Mouse (Mus musculus) left cerebral cortex, postnatal 10 days (tissue): ENCODE measurements at regions not wholly inside any gene's neighbourhood (a gene's known extent, or its start where the extent isn't known, plus 50 kb on each side); places are given as distances from the start of the nearest gene placed in this dataset.
"Not testable (repeated sequence)": the region's sequence is repeated elsewhere in the genome, so short reads cannot be mapped to it uniquely, and the experiment has no call there.

Source experiments
- DNase-seq, 2 experiments: peaks; one replicate each; pipeline ENCODE4 v3.0.0; 2021 to 2022; ENCODE audit warnings: low spot score in 2 of 2, mixed read lengths in 1 of 2; ENCODE audit errors: extremely low spot score in 1 of 2
- intact Hi-C: fragments of 180-260 bp; cut with DNase I; formaldehyde crosslinking; loops from one replicate; pipeline ENCODE4 v1.15.1; 2025

DNA sequence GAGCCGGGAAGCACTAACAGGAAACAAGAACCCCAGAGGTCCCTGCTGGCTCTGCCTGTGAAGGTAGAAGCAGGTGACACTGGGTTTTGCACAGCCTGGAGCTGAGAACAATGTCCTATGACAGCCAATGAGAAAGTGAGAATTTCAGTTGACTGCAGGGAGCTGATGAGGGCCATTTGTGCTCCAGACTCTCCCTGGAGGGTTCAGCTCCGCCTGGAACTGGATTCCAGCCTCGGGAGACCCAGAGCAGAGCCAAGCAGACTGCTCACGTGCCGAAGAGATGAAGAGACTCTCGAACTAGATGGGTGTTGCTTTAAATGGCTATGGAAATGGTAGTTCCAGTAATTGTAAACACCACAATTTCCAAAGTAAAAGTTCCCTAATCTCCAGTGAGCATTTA, 93.5 kb downstream of the Cand1 start:
- no peak for DNase-seq
- intact Hi-C loops, result no loop called here

GRCm38 (mm10) chr10:119142866-119143265, 97.0 kb downstream of the Cand1 start:
- DNase-seq, result no peak
- intact Hi-C loops, result no loop called here

GRCm38 (mm10) chr10:119142307-119142706, 97.5 kb downstream of the Cand1 start:
- intact Hi-C loops, result no loop called here
- DNase-seq, result no peak

DNA sequence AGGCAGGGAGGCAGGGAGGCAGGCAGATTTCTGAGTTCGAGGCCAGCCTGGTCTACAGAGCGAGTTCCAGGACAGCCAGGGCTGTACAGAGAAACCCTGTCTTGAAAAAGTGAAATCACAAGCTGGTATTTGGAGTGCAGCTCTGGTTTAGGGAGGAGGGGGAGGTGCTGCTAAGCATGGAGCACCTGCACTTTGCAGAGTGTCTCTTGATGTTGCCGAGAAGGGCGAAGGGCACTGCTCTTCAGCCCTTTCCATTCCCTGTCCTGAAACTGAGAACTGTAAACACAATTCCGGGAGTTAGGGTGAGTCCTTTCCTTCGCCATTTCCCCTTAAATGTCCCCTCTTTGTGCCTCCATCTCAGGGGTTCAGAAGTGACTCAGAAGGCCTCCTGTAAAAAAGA, 101.6 kb downstream of the Cand1 start:
- DNase-seq, result no peak
- intact Hi-C loops, result no loop called here

GRCm38 (mm10) chr10:119135489-119135924, 104.3 kb downstream of the Cand1 start:
- no peak for DNase-seq
- intact Hi-C loops, result no loop called here

GRCm38 (mm10) chr10:119134797-119135488, 104.9 kb downstream of the Cand1 start:
- intact Hi-C loops, result no loop called here
- DNase-seq, result no peak

DNA sequence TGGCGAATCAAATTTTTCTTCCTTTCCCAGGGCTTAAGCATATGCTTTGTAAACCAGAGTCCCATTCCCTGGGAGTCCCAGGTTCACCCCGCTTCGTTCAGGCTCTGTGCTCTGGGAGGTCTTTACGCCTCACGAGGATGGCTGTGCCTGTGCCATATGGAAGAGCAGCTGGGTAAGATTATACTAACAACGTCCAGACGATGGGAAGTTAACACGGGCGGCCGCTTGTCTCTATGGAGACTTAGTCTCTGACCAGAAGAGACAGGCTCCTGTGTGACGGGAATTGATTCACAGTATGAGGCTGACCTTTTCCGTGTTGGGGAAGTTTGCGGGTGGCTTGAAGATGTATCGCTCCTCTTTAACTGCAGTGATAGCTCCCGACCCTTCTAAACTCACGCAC, 107.9 kb downstream of the Cand1 start:
- intact Hi-C loops, result no loop called here
- DNase-seq, result peak; percentile 26 to 43

DNA sequence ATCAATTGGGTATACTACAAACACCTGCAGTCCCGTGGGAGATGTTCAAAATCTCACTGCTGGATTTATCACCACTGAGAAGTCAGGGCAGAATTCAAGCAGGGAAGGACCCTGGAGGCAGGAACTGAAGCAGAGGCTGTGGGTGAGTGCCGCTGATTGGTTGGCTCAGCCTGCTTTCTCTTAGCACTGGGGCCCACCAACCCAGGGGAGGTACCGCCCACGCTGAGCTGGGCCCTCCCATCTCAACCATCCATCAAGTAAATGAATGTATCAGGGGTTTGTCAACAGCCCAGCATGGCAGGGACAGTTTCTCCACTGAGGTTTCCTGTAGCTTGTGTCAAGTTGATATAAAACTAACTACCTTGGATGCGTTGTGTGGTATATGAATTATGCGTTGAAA, 109.2 kb downstream of the Cand1 start:
- DNase-seq, result no peak
- intact Hi-C loops, result no loop called here

- intact Hi-C loops, result no loop called here
Observed at GRCm38 (mm10) chr10:119128035-119128434, 111.8 kb downstream of the Cand1 start.

GRCm38 (mm10) chr10:119123517-119123916, 116.3 kb downstream of the Cand1 start:
- no peak for DNase-seq
- intact Hi-C loops, result no loop called here

More at GRCm38 (mm10) chr10:119128035-119128434, 111.8 kb downstream of the Cand1 start:
- no peak for DNase-seq

GRCm38 (mm10) chr10:119122347-119122746, 117.5 kb downstream of the Cand1 start:
- intact Hi-C loops, result no loop called here
- no peak for DNase-seq

GRCm38 (mm10) chr10:119121575-119121974, 118.3 kb downstream of the Cand1 start:
- intact Hi-C loops, result no loop called here

DNA sequence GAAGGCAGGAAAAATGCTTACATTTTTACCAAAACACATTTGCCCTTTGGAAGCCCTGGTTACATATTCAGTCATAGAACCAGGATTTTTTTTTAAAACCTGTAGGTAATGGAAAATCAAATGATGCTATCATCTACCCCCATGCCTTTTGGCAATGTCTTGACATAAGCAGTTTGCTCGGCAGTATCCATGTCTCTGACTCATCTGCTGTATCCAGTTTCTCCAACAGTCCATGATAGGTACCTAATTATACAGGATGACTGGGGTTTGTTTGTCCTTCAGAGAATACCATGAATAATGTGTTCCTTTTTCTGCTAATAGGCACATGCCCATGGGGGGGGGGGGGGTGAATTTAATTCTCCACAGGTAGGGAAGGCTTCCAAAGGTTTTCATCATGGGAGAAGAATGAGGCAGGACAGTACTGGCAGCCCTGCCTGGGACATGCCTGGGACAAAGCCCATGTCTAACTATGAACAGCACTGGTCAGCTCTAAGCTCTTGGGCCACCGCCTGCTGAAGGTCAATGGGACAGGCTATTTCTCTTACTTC, 122.9 kb downstream of the Cand1 start:
- no peak for DNase-seq
- intact Hi-C loops, result no loop called here

More at GRCm38 (mm10) chr10:119121575-119121974, 118.3 kb downstream of the Cand1 start:
- DNase-seq, result no peak

DNA sequence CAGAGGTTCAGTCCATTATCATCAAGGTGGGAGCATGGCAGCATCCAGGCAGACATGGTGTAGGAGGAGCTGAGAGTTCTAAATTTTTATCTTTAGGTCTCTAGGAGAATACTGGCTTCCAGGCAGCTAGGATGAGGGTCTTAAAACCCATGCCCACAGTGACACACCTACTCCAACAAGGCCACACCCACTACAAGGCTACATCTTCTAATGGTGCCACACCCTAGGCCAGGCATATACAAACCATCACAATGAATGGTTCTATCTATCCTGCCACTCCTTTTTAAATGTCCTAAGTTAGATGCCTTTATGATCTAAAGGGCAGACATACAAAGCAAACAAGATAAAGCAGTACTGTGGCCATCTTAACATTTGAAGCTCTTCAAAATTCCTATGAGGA, 124.7 kb downstream of the Cand1 start:
- DNase-seq, intact Hi-C loops: not testable (repeated sequence)

DNA sequence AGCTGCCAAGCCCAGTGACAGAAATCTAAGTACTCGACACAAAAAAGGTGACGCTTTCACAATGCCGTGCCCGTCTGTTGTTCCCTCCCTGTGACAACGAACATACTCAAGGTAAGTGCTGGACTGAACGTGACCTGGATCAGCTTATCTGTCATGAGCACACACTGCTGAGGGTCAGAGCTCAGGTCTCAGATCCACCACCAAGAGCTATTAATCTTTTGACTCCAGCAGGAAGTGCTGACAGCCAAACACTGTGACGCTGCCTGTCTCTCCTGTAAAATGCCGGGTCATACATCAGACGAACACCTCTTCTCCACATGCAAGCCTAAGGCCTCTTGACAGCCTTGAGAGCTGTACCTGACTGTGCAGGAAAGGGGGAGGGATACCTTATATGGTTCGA, 125.2 kb downstream of the Cand1 start:
- DNase-seq, result no peak
- intact Hi-C loops, result no loop called here

DNA sequence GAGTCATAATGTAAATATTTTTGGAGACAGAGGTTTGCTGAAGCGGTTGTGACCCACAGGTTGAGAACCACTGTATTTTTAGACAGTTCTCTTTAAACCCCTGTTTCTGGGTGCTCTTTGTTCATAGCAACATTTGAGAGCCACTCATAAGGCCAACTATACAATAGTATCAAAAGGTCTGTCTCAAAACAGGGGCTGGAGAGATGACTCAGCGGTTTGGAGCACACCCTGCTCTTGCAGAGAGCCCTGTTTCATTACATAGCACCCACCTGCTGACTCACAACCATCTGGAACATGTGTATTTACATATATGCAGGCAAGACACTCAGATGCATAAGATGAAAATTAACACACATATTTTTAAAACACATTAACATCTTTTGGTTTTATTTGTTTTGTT, 128.0 kb downstream of the Cand1 start:
- no peak for DNase-seq
- intact Hi-C loops, result no loop called here

GRCm38 (mm10) chr10:119111409-119111808, 128.4 kb downstream of the Cand1 start:
- DNase-seq, result no peak
- intact Hi-C loops, result no loop called here

GRCm38 (mm10) chr10:119110614-119111013, 129.2 kb downstream of the Cand1 start:
- intact Hi-C loops, result no loop called here
- no peak for DNase-seq

- intact Hi-C loops, result no loop called here
- DNase-seq, result no peak
Observed at GRCm38 (mm10) chr10:119109207-119109606, 130.6 kb downstream of the Cand1 start.

DNA sequence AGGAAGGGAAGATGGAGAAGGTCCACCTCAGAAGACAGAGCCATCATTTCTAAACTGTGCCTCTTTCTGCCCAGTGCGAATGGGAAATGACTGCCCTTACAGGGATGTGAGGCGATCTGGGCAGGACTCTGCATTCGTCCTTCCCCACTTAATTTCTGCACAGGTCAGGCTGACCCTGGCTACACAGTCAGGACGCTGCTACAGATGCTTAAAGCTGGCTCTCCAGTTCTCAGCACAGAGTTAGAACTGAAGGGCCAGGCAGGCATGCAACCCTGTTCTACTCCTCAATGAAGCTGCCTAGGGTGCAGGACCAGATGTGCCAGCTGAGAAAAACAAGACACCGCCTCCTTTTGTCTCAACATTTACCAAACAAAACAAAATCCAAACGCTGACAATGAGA, 132.1 kb downstream of the Cand1 start:
- intact Hi-C loops, result no loop called here
- DNase-seq, result no peak

GRCm38 (mm10) chr10:119106105-119106504, 133.8 kb downstream of the Cand1 start:
- intact Hi-C loops, result no loop called here
- DNase-seq, result no peak
